Mouse (Mus musculus): Measurements from ENCODE around the gene Car12. TPM values are rescaled to one million over a fixed set of nuclear protein-coding genes. Genes with fewer than 3 reads are reported as not detected.

The Car12 gene
- total RNA-seq, 2 experiments from 2014 or later: not detected

DNA sequence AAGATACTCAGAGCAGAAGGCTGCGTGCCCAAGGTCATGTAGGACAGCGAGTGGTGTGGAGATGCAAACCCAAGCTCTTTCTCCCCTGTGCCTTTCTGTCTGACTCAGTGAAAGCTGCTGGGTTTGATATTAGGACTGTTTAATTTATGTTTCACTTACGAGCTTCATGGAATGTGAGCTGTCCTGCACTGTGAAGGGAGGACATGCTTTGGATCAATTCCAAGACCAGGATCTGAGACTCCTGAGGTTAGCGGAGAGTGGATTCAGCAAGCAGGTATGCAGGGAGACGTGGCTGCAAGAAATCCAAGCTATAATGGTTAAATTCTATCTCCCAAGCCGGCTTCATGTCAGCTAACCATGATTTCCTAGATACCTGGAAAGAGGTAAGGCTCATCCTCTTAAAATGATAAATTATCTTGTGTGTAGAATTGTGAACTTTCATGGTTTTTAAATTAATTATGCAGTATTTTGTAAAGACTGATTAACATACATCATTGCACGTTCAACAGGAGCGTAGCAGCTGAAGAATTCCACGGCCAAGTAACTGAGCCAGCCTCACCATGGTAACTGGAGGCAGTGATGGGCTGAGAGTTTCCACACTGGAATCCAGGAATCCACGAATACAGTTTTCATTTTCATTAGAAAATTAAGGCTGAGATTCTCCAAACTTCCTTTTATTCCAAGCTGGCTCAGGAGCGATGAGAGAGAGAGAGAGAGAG lies 5.3 kb upstream of the Car12 start:
- no peak for DNase-seq
- intact Hi-C loops (cut with DNase I): loop anchor here (5.0 to 10.0 kb wide), 3 partner anchors 119 to 227 kb away; partner anchors contain the start of gene Fbxl22

DNA sequence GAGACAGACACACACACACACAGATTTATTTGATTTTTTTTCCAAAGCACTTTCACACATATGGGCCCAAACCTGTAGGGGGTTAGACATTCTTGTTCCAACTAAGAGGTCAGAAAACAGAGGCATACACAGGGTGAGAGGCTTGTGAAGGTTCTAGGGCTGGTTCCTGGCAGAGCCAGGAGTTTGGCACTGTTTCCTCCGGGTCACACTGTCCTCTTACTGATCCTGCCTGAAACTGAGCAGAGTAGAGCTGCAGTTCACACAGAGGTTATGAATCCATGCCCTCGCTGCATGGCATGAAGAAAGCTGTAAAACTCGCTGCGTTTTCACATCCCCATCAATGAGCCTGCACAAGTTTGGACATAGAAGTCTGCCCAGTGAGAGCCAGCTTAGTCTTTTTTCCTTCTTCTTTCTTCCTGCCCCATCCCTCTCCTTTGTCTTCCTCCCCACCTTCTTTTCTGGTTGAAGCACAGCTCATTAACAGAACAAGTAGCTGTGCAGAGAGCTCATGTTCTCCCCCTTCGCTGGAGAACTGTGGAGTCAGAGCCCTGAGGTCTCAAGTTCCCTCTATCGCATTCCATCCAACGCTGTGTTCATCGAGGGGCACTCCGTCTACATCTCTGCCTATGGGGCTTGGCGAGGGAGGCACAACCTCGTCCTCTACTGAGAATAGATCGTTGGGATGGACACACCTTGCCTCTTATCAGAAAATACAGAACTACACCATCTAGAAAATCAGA lies 4.5 kb upstream of the Car12 start:
- peak in 1 of 2 experiments; percentile 18 for DNase-seq
- intact Hi-C loops (cut with DNase I): loop anchor here (5.0 to 10.0 kb wide), 3 partner anchors 118 to 226 kb away; partner anchors contain the start of gene Fbxl22

DNA sequence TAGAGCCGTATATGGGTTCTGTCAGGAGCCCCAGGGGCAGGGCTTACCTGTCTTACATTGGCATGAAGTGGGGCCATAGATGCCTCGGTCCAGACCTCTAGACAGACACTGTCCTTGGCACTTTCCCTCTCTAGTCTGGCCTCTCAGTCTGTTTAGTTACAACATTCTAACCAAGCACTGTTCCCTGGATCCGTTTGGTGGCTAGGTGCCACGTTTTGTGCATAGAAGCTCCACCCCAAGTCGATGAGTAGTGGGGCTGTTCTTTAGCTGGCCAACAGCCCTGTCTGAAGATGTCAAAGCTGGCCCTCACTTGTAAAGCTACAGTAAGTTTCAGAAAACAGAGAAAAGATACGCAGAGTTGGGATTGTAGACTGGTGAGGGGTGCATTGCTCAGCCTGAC lies 2.9 kb upstream of the Car12 start:
- DNase-seq: peak in 1 of 2 experiments; percentile 23
- intact Hi-C loops (cut with DNase I): no loop called here

DNA sequence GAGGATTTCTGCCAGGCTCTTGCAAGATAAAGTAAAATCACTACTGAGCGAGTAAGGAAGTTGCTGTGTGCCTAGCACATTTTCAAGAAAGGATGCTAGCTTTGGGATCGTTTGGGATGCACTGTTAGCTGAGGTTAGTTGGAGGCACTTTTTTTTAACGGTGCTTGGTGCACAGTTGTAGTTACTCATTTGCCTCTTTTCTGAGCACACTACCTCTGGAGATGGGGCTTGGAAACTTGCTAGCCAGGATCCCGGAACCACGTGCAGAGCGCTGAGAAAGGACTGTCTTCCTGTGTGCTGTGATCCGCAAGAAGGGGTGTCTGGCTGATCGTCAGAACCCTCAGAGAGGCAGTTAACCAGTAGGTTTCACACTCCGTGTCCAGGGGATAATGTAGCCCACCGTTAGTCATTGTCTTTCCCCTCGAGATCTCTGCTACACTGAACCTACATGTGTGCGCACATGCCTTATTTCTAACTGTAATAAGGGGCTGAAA lies 583 bp downstream of the Car12 start:
- intact Hi-C loops (cut with DNase I): no loop called here
- DNase-seq: no peak

DNA sequence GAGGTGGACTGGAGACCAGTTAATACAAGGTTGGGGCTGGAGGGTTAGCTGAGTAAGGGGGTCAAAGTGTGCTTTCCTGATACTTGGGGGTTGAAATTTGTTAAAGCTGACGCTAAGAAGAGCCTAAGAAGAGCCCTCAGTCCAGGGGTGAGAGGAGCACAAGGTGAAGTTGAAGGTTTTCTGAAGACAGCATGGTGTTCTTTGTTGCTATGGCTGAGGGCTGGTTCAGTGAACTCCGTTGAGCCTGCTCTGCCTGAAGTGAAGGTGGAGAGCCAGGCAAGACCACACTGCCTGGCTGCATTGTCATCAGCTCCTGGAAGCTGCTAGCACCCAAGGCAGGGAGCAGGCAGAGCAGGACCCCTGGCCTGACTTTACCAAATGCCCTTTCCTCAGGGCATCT lies 1.9 kb downstream of the Car12 start:
- intact Hi-C loops (cut with DNase I): no loop called here
- no peak for DNase-seq

DNA sequence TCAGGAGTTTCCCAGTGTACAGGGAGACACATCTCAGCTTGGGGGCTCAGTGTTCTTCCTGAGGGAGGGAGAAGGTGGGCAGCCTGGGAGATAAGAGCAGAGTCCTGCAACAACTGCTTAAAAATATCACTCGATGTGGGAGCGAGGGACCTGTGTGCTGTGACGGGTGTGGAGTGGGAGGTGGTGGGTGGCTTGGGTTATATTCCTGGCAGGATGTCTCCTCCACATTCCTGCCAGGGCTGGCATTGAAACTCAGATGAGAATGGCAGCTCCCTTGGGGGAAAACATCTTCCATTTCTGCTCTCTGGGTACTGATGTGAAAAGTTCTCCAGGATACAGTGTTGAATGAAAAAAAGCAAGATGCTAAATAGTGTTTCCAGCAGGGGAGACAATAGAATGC lies 3.0 kb downstream of the Car12 start:
- DNase-seq: no peak
- intact Hi-C loops (cut with DNase I): no loop called here

DNA sequence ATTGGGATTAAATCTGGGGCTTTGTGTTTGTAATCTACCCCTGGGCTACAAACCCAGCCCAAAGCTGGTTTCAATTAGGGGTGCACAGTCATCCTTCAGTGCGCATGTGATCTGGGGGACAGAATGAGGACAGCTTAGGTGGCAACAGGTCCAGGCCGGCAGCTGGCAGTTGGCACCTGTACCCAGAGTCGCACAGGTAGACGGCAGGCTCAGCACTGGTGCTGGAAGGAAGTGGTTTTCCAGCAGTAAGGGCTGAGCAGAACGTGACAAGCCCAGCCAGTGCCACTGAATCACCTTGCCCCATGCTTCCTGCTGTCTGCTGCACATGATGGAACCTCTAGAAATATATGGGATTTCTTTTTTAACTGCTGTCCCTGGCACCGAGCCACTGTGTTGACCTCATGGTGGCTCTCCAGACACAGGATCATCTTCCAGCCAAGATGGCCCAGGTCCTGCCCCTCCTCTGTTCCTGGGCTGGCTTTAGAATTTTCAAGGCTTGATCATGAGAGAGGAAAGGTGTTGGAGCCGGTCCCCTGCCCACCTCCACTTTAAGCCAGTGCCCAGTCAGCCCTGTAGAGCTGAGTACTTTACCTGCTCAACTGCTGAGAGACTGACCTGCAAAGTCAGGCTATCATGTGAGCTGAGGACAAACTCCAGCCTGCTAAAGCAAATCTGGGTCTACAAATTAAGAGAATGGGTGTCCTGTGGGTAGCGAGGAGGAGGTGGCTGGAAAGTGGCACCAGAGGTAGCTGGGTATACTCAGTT lies 7.4 kb downstream of the Car12 start:
- intact Hi-C loops (cut with DNase I): no loop called here
- no peak for DNase-seq

DNA sequence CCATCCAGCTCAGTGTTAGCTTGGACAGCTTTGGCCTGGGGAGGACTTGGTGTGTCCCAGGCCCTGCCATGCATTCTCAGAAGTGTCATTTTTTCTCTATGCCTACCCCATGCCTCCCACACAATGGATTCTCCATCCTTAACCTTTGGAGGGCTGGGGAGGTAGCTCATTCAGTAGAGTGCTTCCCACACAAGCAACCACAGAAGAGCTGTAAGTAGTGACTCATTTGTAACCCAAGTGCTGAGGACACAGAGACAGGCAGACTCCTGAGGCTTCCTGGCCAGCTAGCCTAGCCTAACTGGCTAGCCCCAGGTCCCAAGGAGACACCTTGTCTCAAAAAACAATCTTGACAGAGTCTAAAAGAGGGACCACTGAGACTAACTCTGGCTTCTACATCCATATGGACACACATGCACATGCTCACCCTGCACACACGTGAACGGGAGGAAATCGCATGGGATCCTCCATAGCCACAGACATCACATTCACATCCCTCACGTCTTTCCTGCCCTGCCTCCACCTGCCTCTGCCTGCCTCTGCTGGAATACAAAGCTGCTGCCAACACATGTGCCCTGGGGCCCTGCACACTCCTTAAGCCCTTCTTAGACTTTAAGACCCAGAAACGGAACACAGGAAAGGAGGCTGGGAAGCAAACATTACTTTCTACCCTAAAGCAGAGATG lies 8.8 kb downstream of the Car12 start:
- intact Hi-C loops (cut with DNase I): no loop called here
- no peak for DNase-seq

DNA sequence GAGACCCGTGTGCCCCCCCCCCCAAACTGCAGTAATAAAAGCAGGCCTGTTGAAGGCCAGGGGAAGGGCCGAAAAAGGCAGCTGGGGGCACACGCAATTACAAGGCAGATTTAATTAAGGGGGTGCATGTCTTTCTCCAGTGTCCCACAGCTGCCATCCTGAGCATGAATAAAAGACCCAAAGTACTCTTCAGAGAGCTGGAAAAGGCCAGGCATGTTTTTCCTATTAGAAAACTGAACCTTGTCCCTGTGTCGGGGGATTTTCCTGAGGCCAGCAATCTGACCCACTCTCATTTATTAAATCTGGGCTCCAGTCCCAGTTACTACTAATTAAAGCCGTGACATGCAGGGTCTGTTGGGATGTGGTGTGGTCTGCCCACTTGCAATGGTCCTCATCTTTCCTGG lies 9.4 kb downstream of the Car12 start:
- no peak for DNase-seq
- intact Hi-C loops (cut with DNase I): no loop called here

DNA sequence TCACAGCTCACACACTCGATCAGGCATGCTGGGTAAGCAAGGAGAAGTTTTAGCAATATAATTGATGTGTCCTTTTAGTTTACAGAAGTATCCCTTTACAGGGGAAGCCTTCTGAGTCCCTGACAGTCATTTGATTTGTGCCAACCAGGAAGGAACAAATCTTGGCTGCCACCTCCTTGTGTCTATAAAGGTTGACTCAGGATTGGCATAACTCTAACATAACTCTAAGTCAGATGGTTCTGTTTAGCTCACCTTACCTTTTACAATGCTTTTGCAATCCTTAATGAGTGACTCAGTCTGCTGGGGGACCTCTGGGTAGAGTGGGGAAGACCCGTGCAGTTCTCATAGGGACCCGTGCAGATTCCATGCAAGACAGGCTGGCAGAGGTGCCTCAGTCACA lies 12.1 kb downstream of the Car12 start:
- intact Hi-C loops (cut with DNase I): no loop called here
- DNase-seq: no peak

DNA sequence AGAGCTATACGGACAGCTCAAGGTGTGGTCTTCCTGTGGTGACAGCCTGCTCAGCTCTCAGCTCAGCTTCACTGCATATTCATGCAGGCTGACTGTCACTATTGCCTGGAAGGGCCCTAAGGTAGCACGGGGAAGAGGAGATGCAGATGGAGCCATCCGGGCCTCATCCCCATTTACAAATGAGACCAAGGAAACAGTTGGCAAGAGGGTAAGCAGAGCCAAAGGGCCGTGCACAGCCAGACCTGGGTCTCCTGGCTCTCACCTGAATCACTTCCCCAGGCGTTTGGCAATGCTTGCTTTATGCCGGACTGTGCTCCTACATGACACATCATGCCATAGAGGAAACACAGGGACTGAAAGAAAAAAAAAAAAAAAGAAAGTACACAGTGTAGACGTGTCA lies 13.8 kb downstream of the Car12 start:
- no peak for DNase-seq
- intact Hi-C loops (cut with DNase I): no loop called here

DNA sequence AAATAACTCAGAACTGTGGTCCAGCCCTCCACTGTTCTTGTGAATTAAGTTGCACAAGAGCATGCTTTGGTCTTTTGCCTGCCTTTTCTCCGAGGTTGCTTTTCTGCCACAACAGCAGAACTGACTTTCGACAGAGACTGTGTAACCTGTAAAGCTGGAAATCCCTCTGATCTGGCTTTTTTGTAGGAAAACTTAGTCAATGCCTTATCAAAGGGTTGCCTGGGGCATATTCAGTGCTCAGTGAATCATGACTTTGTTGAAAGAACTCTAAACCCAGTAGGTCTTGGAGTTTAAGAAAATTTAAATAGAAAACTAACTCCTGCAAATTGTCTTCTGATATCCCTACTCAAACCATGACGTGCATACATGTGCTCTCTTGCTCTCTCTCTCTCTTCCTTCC lies 17.1 kb downstream of the Car12 start:
- DNase-seq: no peak
- intact Hi-C loops (cut with DNase I): no loop called here

DNA sequence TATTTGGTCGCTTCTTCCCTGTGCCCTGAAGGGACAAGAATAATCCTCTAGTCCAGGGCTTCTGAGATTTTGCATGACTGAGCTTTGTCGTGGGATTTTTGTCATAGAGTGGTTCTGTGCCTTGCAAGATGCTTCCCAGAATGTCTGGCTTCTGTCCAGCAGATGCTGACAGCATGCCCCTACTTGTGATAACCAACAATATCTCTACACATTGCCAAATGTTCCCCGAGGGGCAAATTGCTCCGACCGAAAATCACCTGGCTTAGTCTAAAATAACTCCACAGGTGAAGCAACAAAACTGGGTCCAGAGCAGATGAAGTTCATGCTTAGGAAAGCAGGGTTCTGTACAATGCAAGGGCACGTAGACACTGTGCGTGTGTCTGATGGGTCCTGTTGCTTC lies 17.8 kb downstream of the Car12 start:
- intact Hi-C loops (cut with DNase I): no loop called here
- no peak for DNase-seq

DNA sequence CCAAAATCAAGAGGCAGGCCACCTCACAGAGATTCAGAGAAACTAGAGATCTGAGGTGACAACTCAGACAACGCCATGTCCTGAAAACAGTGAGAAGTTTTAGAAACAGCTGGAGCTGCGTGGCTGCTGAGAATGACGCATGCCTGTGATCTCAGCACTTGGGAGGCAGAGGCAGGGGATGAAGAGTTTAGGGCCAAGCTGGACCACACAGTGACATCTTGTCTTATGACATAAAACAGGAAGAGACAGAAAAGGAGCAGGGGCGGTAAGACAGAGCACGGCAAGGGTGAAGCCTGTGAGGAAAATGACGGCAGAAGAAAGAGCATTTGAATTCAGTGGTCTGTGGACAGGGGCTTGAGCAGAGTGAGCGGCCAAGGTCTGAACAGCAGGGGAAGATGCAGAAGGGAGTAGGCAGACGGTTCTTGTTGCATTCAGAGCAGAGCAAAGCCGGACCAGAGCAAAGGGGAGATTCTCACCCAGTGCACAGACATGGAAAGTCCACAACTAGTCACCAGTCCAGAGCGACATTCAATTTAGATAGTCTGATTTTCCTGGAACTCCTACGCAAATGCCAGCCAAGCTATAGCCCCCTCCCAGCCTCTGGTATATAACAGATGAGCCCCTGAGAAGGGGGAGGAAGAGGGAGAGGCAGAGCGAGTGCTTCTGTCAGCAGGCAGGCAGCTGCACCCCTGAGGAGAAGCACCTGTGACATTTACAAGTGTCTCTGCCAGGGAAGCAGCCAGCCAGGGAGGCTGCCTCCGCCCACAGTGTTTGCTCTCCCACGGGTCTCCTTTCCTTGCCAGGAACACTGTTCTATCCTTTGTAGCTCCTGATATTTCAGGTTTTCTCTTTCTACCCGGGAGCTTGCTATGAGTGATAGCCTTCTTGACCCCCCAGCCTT lies 19.6 kb downstream of the Car12 start:
- DNase-seq: peak; percentile 8 to 11

DNA sequence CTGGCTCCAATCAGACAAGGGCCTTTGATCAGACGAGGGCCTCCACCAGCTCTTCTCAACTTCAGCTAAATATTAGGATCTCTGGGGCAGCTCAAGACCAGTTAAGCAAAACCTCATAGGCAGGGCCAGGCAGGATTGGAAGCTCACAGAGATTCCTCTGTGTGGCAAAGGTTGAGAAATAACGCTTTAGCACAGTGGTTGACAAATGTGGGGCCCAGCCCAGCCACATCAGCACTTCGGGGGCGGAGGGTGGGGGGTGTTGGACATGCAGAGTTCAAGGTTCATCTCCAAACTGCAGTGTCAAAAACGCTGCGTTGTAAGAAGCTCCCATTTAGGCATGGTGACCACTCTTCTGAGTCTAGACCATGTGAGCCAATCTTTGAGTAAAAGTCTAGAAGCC lies 21.1 kb downstream of the Car12 start:
- intact Hi-C loops (cut with DNase I): no loop called here
- DNase-seq: no peak

More for the DNA sequence above, 19.6 kb downstream of the Car12 start:
- intact Hi-C loops (cut with DNase I): no loop called here

DNA sequence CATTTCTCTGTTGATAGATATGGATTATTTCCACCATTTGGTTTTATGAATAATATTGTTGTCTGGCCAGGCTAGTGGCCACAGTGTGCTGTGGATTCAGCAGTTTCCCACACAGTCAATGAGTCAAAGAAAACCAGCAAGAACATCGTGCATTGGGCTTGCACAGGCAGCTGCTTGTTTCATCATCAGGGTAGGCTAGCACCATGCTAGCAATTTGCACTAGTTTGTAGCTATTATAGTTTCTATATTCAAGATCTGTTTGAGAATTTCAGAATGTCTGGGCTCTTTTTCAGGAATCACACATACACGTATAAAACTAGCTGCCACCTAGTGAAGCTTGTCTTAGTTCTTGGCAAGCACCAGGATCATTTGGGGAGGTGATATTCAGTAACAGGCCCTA lies 21.6 kb downstream of the Car12 start:
- DNase-seq: no peak
- intact Hi-C loops (cut with DNase I): no loop called here

DNA sequence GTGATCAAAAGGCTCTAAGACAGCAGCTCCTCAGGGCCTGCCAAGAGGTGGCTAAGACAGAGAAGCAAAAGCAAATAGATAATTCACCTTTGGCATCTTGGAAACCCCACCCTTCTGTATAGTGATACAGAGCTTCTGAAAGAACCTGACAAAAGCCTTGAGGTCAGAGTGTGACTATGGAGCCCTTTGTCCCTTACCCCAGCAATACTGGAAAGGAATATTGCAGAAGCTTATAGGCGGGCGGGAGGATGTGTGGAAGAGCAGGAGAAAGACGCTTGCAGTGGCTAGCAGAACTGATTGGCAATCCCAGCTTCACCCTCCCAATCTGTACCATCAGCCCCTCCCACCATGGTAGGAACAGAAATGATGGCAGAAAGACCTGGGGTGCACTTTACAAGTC lies 22.5 kb downstream of the Car12 start:
- no peak for DNase-seq
- intact Hi-C loops (cut with DNase I): no loop called here

DNA sequence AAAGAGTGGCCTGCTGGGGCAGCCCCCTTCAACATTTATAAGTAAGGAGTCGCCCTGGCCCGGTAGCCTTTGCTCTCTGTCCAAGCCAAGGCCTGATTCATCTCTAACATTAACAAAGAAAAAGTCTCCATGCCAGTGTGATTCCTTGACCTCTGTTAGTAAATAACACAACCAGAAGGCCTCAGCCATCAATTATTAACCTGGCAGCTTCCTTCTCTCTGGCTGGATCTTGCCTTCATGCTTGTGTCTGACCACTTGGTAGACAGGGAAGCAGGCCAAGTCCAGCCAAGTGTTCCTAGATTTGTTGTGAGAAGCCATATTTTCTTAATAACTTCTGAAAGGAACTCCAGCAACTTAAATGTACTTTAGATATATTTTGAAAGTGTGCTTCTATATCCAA lies 23.1 kb downstream of the Car12 start:
- DNase-seq: no peak
- intact Hi-C loops (cut with DNase I): no loop called here

DNA sequence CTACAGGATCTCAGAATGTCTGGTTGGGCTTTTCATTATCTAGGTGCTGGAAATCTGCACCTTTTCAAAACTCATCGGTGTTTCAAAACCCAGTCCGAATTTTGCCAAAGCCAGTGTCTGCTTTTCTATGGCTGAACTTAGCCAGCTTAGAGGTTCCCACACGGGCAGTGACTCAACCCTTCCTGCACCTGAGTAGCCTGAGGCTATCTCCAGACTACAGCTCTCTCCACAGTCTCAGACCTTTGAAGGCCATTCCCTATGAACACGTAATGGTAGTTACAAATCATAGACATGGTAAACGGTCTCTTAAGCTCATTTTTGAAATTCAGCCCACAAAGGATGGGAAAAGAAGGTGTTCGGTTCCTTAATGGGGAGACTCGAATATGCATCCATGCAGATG lies 26.0 kb downstream of the Car12 start:
- intact Hi-C loops (cut with DNase I): no loop called here
- DNase-seq: no peak

DNA sequence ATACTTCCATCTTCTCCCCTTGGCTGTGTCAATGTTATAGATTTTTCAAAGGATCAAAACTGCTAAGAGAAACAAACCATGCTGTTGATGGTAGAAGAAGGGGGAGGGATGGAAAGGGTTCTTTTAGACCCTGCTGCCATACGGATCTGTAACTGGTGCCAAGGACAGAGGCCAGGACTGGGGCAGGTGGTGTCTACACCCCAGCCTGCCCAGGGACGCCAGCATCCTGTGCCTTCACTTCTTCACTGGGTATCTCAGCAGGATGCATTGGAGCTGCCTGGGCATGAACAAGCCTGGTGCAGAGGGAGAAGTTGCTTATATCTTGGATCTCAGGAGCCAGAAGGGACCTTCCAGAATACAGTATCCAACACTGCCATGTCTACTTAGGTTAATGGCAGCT lies 31.0 kb downstream of the Car12 start:
- no peak for DNase-seq
- intact Hi-C loops (cut with DNase I): no loop called here
